Mouse (Mus musculus): ENCODE data around the gene Hes1. TPM values are rescaled to one million over a fixed set of nuclear protein-coding genes. Genes with fewer than 3 reads are reported as not detected.

Hes1 gene
- polyA plus RNA-seq, 1 experiment from 2014 or later = 13.6 TPM

DNA sequence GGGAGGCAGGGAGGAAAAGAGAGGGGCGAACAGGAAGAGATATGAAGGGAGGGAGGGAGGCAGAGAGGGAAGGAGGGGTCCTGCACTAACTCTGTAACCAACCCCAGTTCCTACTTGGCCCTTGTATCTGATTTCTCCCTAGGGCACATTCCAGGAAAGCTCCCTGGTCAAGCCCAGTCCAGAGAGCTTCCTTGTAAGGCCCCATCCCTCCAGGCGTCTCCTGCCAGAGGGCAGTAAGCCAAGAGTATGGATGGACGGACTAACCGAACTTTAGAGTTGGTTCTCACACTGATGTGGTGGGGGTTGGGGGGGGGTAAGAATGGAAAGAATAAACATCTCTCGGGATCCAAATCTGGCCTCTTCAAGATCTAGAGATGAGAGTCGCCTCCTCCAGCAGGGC is 29.7 kb upstream of the Hes1 start:
- no peak for ATAC-seq (ENCODE audit: low FRiP score)
- peaks cover 14% of the 10 kb centered on the region for H3K4me1 ChIP-seq
- no peaks in the 10 kb centered on the region for H3K36me3 ChIP-seq
- no peak overlapping the region for H3K9ac ChIP-seq (replicated peaks)
- H3K4me3 ChIP-seq (replicated peaks) = no peak overlapping the region
- H3K9me3 ChIP-seq (replicated peaks) = no peaks in the 10 kb centered on the region
- H3K27ac ChIP-seq (replicated peaks) = no peak overlapping the region
- no peak overlapping the region for H3K4me2 ChIP-seq
- H3K27me3 ChIP-seq (replicated peaks) = peaks cover 24% of the 10 kb centered on the region
- WGBS = 75% methylated on average over 6 of the region's 6 CpGs

DNA sequence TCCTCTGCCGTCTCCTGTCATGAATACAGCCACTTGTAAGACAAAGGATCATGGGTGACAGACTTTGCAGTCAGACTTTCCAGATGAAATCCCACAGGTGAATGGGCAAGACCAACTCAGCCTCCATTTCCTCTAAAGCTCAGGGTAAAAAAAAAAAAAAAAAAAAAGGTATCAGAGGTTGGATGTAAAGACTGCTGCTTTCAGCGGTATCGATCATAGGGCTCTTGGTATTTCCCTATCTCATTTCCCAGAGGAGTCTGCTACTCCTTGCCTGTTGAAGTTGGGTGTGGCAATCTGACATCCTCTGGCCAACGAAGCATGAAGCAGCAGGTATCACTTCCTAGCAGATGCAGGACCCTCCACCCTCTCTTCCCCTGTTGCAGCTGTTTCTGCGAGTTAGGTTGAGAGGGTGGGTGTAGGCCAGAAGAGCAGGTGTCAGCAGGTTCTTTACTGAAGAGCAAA is 29.2 kb upstream of the Hes1 start:
- no peak overlapping the region for H3K27ac ChIP-seq (replicated peaks)
- no peaks in the 10 kb centered on the region for H3K9me3 ChIP-seq (replicated peaks)
- H3K4me2 ChIP-seq = no peak overlapping the region
- peaks cover 24% of the 10 kb centered on the region for H3K27me3 ChIP-seq (replicated peaks)
- H3K36me3 ChIP-seq = no peaks in the 10 kb centered on the region
- no peak overlapping the region for H3K4me3 ChIP-seq (replicated peaks)
- ATAC-seq (ENCODE audit: low FRiP score) = no peak
- WGBS = 81% methylated on average over 5 of the region's 5 CpGs
- H3K9ac ChIP-seq (replicated peaks) = no peak overlapping the region
- peaks cover 16% of the 10 kb centered on the region for H3K4me1 ChIP-seq

DNA sequence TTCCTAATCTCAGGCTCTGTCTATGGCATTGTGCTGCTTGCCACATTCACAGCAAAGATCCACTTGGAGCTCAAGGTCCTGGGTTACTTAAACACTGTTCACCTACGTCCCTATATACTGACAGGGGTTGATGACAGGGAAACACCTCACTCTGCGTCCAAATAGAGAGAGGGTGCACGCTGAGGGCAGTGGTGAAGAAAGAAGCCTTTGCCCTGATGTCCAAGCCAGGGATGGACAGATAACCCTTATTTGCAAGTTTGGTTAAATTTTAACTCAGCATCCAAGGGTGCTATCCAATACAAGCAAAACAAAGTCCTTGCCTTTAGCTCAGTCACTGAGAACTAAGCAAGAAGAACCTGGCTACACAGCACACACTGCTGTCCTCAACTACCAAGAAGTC is 28.1 kb upstream of the Hes1 start:
- H3K4me1 ChIP-seq = peaks cover 16% of the 10 kb centered on the region
- 86% methylated on average over 3 of the region's 3 CpGs for WGBS
- no peak overlapping the region for H3K27ac ChIP-seq (replicated peaks)
- peaks cover 29% of the 10 kb centered on the region for H3K27me3 ChIP-seq (replicated peaks)
- H3K9ac ChIP-seq (replicated peaks) = no peak overlapping the region
- H3K4me3 ChIP-seq (replicated peaks) = no peak overlapping the region
- H3K36me3 ChIP-seq = no peaks in the 10 kb centered on the region
- H3K9me3 ChIP-seq (replicated peaks) = no peaks in the 10 kb centered on the region
- ATAC-seq (ENCODE audit: low FRiP score) = no peak
- no peak overlapping the region for H3K4me2 ChIP-seq

DNA sequence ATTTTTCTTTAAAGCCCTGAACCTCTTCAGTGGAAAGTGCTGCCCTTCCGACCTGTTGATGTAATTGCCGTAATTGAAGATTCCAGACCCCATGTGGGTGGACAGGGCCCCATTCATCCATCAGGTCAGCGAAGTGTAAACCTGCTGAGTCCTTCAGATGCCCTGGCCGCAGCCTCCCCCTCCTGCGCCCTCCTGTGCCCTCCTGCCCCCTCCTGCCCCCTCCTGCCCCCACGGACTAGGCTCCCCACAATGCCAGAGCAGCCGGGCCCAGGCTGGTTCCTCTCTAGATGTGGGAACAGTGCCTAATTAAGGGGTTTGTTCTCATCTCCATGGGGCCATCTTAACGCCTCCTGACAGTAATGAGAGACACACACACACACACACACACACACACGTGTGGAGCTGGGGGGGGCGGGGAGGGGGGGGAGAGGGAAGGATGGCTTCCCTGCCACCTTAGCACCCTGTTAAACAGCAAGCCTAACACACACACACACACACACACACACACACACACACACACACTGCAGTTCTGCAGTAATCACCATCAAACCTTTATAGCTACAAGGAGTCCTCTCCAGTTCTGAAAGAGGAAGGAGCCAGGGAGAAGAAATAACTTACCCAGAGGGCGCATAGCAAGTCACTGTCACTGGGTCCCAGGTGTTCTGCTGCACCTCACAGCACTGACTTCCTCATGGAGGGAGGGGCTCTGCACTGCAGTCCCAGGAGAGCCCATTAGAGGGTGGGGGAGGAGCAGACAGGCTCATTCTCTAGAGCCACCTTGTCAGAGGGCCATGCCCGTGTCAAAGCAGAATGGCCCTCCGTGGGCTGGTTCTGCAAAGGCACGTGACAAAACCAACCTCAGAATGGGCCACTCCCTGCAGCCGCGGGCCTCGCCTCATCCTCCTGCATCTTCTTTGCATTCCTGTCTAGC is 25.3 kb upstream of the Hes1 start:
- peak; percentile 65 for ATAC-seq (ENCODE audit: low FRiP score)
- no peaks in the 10 kb centered on the region for H3K36me3 ChIP-seq
- 12% methylated on average over 14 of the region's 17 CpGs for WGBS

DNA sequence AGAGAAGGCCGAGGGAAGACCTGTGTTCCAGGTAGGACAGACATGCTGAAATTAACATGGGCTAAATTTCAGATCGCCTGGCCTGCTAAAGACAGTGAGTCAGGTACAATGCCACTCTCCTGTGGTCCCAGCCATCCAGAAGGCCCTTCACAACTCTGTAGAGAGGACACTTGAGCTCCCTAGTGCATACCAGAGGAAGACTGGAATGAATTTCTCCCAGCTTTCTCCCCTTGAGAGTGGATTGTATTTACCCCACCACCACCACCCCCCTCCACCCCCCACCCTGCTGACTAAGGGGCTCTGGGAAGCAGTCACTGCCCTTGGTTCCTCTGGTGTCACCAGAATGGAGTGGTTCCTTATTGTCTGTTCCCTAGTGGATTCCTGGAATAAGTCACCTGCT is 24.3 kb upstream of the Hes1 start:
- Histone ChIP-seq H3K27ac (replicated peaks) (no peak overlapping the region), H3K4me2 (no peak overlapping the region), H3K9me3 (replicated peaks) (no peaks in the 10 kb centered on the region), H3K36me3 (no peaks in the 10 kb centered on the region), H3K4me3 (replicated peaks) (no peak overlapping the region), H3K27me3 (replicated peaks) (peaks cover 36% of the 10 kb centered on the region), H3K4me1 (peaks cover 16% of the 10 kb centered on the region), H3K9ac (replicated peaks) (no peak overlapping the region)
- ATAC-seq (ENCODE audit: low FRiP score) = no peak
- WGBS = 65% methylated on average over 2 of the region's 2 CpGs

More for the DNA sequence above, 25.3 kb upstream of the Hes1 start:
- Histone ChIP-seq H3K27ac (replicated peaks) (no peak overlapping the region), H3K4me3 (replicated peaks) (no peak overlapping the region), H3K9me3 (replicated peaks) (no peaks in the 10 kb centered on the region), H3K4me2 (no peak overlapping the region), H3K9ac (replicated peaks) (no peak overlapping the region), H3K27me3 (replicated peaks) (peaks cover 34% of the 10 kb centered on the region), H3K4me1 (peaks cover 16% of the 10 kb centered on the region)

DNA sequence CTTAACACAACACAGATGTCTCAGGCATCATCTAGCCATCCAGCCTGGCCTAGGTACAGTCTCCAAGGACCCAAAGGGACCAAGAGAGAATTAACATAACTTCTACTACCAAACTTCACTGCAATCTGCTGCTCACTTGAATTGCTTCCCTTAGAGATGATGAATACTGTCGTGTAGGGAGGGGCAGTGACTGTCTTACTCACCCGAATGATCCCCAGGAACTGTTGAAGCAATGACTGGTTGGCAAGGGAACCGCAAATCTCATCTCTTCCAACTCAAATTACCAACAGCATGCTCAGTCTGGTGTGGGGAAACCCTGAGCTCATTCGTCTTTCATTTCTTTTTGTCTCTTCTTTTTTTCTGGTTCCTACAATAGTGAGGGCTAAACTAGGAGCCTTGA is 21.3 kb upstream of the Hes1 start:
- Histone ChIP-seq H3K4me1 (peaks cover 16% of the 10 kb centered on the region), H3K9me3 (replicated peaks) (no peaks in the 10 kb centered on the region), H3K36me3 (no peaks in the 10 kb centered on the region), H3K9ac (replicated peaks) (no peak overlapping the region), H3K4me3 (replicated peaks) (no peak overlapping the region), H3K4me2 (no peak overlapping the region), H3K27me3 (replicated peaks) (peaks cover 33% of the 10 kb centered on the region), H3K27ac (replicated peaks) (no peak overlapping the region)
- ATAC-seq (ENCODE audit: low FRiP score) = no peak
- 67% methylated on average over 4 of the region's 4 CpGs for WGBS

DNA sequence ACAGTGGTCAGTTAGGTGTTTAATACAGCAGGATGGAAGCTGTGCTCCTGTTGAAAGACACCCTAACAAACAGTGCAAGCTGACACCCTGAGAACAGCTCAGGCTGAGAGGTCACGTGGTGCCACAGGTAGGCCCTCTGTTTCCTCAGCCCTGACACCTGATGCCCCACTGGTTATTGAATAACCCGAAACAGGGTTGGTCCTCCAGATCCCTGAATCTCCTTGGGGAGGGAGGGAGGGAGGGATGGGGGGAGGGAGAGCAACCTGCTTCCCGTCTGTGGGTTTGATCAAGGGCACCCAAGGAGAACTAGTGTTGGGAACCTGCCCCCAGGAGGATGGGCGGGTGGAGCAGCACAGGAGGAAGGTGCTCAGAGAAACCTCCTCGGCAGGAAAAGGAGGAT is 18.6 kb upstream of the Hes1 start:
- H3K36me3 ChIP-seq = no peaks in the 10 kb centered on the region
- no peak overlapping the region for H3K9ac ChIP-seq (replicated peaks)
- H3K27me3 ChIP-seq (replicated peaks) = 0 out of 2 replicates have a peak, but pooled peaks cover 19% of the 10 kb centered on the region
- WGBS = 65% methylated on average over 5 of the region's 5 CpGs
- H3K27ac ChIP-seq (replicated peaks) = no peak overlapping the region
- H3K4me1 ChIP-seq = no peaks in the 10 kb centered on the region
- no peak overlapping the region for H3K4me3 ChIP-seq (replicated peaks)
- no peak for ATAC-seq (ENCODE audit: low FRiP score)
- no peaks in the 10 kb centered on the region for H3K9me3 ChIP-seq (replicated peaks)
- no peak overlapping the region for H3K4me2 ChIP-seq

DNA sequence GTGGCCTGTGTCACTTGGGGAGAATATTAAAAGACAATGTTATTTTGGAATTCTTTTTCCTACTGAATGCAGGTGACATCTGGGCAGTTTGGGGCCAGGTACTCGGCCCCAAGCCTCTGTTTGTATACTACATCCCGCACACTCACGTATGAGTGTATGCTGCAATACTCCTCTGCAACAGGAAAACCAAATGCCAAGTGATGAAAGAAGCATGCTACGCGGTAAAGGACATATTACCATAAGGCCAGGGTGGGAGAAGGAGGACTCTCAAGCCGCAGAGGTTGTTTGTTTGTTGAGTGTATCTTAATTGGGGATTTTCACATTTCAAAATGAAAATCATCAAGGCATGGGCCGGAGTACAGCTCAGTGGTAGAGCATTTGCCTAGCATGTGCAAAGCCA is 17.2 kb upstream of the Hes1 start:
- no peak overlapping the region for H3K4me2 ChIP-seq
- no peak overlapping the region for H3K4me3 ChIP-seq (replicated peaks)
- 93% methylated on average over 7 of the region's 7 CpGs for WGBS
- H3K9ac ChIP-seq (replicated peaks) = no peak overlapping the region
- peaks cover 22% of the 10 kb centered on the region; the same call in 1 of the 2 replicates for H3K27me3 ChIP-seq (replicated peaks)
- H3K27ac ChIP-seq (replicated peaks) = no peak overlapping the region
- no peak for ATAC-seq (ENCODE audit: low FRiP score)
- no peaks in the 10 kb centered on the region for H3K4me1 ChIP-seq
- no peaks in the 10 kb centered on the region for H3K36me3 ChIP-seq
- no peaks in the 10 kb centered on the region for H3K9me3 ChIP-seq (replicated peaks)

DNA sequence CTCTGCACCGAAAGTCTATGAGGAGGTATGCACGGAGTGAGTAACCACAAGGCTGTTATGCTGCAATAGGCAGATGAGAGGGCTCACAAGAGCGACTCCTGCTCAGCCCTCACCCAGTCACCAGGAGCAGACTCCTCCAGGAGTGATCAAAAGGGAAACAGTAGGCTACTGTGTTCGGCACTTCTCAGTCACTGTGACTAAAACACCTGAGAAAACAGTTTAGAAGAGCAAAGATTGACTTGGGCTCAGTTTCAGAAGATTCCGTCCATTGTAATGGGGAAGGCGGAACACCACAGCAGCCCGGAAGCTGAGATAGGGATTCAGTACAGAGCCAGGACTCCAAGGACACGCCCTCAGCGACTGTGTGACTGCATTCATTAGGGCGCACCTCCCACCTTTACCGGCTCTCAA is 16.8 kb upstream of the Hes1 start:
- Histone ChIP-seq H3K27me3 (replicated peaks) (peaks cover 22% of the 10 kb centered on the region; the same call in 1 of the 2 replicates), H3K4me3 (replicated peaks) (no peak overlapping the region), H3K4me2 (no peak overlapping the region), H3K4me1 (no peaks in the 10 kb centered on the region), H3K9ac (replicated peaks) (no peak overlapping the region), H3K9me3 (replicated peaks) (no peaks in the 10 kb centered on the region), H3K27ac (replicated peaks) (no peak overlapping the region), H3K36me3 (no peaks in the 10 kb centered on the region)
- WGBS = 61% methylated on average over 11 of the region's 11 CpGs
- no peak for ATAC-seq (ENCODE audit: low FRiP score)

DNA sequence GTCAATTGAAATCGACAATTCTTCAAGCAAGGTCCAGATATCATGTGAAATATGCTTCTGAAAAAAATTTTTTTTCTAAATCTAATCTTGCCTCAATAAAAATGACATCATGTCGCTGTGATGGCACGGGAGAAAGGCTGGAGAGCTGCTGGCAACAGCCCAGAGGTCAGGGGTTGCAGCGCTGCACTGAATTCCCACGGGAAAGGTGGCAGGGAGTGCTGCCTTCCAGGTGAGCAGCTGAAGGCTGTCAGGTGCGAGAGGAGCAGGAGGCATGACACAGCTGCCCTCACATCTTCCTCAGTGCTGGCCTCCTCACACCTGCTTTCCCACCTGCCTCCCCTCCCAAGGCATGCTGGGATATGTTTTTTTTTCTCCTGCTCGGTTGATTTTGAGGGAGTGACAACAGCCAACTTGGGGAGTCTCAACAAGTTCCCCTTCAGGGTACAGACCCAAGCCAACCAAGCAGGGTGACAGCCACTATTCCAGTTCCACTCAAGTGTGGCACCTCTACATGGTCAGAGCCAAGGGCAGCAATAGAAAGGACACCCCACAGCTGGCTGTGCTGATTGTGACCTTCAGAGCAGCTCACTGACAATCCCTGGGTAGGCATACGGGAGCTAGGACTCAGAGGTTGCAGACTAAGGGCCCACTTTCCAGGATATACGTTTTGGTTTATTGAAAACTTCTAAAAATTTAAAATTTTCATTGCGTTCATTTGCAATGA is 13.3 kb upstream of the Hes1 start:
- no peaks in the 10 kb centered on the region for H3K9me3 ChIP-seq (replicated peaks)
- H3K36me3 ChIP-seq = no peaks in the 10 kb centered on the region
- no peak overlapping the region for H3K4me3 ChIP-seq (replicated peaks)
- ATAC-seq (ENCODE audit: low FRiP score) = no peak
- H3K27ac ChIP-seq (replicated peaks) = no peak overlapping the region
- H3K4me2 ChIP-seq = no peak overlapping the region
- H3K9ac ChIP-seq (replicated peaks) = no peak overlapping the region
- WGBS = 75% methylated on average over 10 of the region's 10 CpGs
- H3K4me1 ChIP-seq = no peaks in the 10 kb centered on the region
- peaks cover 22% of the 10 kb centered on the region for H3K27me3 ChIP-seq (replicated peaks)

DNA sequence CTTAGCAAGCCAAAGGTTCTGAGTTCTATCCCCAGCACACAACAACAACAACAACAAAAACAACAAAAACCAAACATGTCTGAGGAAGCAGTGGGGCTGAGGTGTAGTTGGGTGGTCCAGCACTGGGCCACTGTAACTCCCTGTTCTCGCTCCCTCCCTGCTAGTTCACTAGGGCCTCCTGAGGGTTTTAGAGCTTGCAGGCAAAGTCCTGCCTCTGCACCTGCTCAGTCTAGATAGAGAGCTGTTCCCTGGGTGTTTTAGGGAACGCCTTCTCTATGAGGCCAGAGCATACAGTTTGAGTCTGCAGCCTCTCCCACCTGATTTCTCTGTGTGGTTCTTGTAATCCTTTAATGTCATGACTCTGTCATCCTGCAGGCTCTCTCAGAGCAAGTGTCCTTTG is 11.9 kb upstream of the Hes1 start:
- ATAC-seq (ENCODE audit: low FRiP score) = no peak
- Histone ChIP-seq H3K9me3 (replicated peaks) (no peaks in the 10 kb centered on the region), H3K4me2 (no peak overlapping the region), H3K9ac (replicated peaks) (no peak overlapping the region), H3K4me1 (no peaks in the 10 kb centered on the region), H3K4me3 (replicated peaks) (no peak overlapping the region), H3K36me3 (no peaks in the 10 kb centered on the region), H3K27ac (replicated peaks) (no peak overlapping the region), H3K27me3 (replicated peaks) (peaks cover 20% of the 10 kb centered on the region)
- 66% methylated on average over 2 of the region's 2 CpGs for WGBS

Data from neural tube, embryonic 15.5 days (tissue).